Mouse (Mus musculus) retina, adult 2 months (tissue): ENCODE measurements around the gene Fank1.

Experiments used
- DNase-seq: peaks from one replicate; pipeline ENCODE4 v3.0.0-alpha.2; 2012; ENCODE audit warnings: low read depth, low spot score

The Fank1 gene

DNA sequence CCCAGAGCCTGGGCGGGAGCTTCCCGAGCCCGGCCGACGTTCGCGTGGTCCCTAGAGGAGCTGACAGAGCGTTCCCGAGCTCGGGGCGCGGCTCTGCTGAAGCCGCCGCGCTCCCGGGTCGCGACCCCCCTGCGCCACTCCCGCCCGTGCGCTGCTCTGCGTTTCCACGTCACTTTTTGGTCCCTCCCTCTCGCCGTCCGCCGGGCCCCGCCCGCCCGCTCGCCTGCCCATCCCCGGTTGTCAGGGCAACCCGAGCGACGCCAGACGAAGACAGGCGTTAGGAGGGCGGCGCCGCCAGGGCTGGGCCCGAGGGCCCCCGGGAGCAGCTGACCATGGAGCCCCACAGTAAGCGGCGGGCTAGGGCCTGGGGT, at the start of gene Fank1:
Fank1 (plus strand) TSS at position 236 of the 371 bp plus-strand sequence.
- peak; percentile 70 for DNase-seq

DNA sequence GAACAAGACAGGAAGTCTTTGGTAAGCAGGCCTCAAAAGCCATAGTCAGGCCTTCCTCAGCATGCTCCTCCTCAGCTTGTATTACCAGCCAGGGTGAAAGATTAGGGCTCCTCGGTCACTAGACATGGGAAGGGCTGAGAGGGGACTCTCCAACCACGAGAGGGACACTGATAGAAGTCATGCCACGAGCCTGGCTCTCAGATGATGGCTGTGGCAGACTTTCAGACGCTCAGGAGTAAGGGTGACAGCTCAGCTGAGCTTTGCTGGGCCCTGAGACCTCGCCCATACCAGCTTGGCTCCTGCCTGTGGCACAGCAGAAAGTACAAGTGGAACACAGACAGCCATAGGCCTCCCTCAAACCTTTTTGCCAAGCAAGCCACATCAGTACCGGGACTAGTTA, 49.6 kb upstream of the Fank1 start:
- DNase-seq = no peak

DNA sequence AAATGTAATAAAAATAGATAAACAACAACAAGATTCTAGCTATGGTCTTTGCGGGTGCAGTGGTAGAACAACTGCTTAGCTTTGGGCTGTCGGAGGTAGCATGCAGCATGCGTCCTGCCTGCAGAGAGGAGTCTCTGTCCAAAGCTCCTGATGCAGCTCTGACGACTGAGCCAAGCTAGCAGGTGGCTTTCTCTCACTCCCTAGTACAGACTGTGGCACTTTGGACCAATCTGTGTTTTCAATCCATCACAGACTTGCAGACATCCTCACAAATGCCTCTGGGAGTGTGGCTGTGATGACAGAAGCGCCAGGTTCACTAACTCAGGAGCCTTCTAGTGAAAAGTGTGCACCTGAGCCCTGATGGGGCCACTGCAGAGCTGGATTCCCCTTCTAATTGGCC, 47.3 kb upstream of the Fank1 start:
- DNase-seq = no peak

DNA sequence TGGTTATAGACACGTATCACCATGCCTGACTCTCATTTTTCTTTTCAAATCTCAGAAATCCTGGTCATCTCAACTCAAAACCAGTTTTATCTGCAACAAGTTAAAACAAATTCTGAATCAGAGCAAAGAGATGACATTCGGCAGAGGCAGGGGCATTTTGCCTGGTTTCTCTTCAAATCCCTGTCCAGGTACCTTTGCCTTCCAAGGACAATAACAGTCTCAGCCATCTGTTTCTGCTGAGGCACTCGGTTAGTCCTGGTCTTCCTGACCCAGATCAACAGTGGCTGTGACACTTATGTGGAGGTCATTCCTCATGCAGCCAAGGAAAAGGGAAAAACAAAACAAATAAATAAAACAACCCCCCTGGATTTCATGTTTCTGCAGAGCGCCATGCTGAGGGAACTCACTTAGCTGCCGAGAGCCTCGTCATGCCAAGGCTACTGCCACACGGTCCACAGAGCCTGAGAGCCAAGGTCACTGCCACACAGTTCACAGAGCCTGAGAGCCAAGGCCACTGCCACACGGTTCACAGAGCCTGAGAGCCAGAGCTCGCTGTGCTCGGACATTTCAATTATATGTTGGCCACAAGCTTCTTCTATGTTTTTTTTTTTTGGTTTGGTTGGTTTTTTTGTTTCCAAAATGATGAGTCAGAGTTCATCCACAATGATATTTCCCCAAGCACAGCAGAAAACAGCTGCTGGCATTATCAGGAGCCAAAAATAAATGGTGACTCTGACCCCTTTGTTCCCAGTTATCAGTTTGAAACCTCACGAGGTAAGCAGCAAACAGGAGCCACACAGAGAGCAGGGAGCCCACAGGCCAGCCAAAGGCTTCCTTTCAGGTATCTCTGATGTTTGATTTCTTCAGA, 46.1 kb upstream of the Fank1 start:
- DNase-seq = no peak

DNA sequence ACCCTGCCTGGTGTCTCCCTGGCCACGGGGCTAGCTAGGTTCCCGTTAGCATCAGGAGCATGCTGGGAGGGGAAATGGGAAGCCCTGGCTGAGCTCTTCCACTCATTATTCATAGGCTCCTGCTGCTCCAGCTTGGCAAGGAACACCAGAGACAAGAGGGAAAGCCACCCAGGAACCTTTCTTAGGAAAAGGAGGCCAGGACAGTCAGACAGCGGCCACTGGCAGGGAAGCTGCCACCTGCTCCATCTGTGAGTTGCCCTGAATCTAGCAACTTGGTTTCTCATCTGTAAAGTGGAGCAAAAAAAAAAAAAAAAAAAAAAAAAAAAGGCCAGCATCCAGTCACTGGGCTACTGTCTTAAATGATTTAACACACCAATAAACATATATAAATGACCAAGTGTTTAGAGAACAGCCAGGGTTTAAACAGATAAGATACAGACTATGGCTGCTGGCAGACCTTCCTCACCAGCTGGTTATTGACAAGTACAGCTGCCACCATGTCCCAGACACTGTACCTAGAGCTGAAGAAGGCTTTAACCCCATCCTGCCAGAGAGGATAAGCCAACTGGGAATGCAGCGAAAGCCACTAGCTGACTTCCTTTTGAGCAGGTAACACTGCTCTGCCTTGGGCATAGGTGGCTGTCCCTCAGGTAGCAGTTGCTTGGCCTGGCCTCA, 44.6 kb upstream of the Fank1 start:
- no peak for DNase-seq

DNA sequence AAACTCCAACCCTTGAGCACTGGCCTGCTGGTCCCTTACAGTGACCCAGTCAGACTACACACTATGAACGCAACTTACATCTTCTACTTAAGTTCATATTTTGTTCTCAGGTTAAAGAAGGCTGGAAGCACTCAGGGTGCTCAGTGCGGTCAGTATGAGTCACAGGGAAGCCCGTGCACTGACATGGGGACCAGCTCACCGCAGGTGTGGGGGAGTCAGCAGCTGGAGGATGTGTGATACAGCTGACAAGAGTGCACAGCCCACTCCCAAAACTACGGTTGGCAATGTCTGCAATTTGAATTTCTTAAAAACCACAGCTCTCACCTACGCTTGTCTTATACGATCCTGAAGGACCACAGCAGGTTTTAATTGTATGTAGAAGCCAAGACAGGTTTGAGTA, 36.1 kb upstream of the Fank1 start:
- DNase-seq = no peak

DNA sequence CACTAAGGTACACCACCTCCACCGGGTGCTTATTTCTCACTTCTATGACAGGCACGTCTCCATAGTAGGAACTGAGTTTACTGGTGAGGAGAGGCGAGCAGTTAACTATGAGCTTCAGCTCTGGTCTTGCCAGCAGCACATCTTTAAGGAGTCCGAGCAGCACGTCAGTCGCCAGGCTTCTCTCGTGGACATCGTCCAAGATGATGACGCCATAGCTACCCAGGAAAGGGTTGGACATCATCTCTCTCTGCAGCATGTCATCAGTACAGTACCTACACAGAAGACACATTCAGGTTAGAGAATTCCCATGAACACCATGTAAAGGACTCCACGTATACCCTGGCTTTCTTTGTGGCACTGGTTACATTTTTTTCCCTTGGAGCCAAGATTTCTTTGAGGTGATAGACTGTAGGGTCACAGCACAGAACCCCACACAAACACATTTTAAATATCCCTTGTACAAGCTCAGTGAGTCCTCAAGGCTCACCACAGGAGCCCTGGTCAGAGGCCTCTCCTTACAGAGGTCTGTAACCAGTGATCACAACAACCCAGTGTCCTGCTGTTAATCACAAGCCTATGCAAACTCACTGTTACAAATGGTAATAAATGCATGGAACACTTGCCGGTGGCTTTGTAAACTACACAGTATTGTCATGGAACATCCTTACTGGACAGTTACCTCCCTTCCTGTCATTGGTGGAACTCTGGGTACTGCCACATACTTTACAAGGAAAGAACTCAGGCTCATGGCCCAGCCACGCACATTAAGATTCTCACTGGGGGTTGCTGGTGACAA, 33.9 kb upstream of the Fank1 start:
- DNase-seq = no peak

DNA sequence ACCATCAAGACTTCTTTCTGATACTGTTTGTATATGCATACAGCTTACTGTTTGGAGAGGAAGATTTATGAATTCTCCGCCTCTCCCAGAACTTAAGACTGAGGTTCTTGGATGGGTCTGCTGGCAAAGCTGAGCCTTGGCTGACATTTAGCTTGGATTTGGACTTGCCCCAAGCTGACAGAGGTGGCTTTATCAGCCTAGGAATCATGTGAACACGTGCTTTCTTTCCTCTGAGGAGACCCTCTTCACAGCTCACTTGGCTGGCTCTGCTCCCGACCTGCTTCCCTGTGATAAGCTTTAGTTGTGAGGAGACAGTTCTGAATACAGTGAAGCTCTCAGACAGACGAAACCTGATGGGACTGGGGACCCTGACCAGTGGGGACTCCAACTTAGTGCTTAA, 33.0 kb upstream of the Fank1 start:
- DNase-seq = no peak

DNA sequence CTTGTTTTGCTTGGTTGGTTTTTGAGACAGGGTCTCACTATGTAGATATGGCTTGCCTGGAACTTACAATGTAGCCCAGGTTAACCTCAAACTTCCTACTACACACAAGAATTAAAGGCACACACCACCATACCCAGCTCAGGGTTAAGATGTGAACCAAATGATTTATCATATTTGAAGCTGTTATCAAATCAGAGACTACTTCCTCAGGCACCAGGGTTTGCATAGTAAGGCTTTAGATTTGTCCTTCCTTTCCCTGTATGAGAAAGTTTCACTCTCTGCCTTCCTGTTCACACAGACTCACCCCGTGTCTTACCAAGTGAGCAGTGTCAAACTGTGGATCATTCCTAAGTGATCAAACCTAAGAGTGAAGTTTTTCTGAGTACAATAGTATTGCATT, 32.5 kb upstream of the Fank1 start:
- no peak for DNase-seq

DNA sequence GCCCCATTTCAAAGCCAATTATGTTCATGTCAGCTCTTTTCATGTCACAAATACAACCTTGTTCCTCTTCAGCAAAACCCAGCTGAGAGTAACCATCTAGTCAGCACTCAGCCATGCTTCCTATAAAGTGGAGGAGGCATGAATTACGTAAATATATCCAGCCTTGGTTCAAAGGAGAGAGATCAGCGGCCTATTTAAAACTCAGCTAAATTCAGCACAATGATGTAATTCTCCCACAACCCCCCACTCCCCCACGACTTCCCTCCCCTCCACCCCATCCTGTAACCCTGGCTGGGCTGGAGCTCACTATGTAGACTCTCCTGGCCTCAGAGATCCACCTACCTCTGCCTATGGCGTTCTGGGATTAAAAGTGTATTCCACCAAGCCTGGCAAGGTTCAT, 32.0 kb upstream of the Fank1 start:
- DNase-seq = no peak

DNA sequence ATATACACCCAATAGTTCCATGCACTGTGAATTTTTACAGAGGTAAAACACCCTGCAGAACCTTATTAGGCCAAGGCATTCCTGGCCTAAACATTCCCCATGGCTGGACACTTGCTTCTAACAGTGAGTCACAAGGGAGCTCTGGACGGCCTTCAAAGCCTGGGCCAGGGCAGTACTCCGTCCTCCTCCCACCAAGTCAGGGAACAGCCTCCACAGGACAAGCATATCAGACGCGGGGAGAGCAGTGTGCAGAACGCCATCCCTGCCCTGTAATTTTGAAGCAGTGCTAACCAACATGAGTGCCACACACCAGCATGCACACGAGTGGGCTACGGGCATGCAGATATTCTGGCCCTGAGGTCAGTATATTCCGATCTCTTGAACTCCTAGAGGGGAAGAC, 29.3 kb upstream of the Fank1 start:
- no peak for DNase-seq

DNA sequence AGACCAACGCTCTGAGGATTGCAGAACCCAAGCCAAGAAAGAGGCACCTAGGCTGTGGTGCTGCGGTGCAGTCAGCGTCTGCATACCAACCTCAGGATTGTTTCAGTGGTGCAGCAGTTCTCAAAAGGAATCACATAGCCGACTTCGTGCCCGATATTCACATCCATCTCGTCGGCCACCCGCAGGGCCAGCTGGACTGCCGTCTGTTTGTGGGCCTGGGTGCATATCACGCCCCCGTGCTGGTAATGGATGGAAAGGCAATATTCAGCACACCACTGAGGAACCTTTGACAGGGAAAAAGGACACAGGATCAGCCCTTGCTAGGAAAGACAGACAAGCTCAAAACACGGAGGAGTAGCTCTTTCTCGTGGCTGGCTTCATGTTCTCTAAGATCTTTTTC, 27.9 kb upstream of the Fank1 start:
- DNase-seq = no peak

DNA sequence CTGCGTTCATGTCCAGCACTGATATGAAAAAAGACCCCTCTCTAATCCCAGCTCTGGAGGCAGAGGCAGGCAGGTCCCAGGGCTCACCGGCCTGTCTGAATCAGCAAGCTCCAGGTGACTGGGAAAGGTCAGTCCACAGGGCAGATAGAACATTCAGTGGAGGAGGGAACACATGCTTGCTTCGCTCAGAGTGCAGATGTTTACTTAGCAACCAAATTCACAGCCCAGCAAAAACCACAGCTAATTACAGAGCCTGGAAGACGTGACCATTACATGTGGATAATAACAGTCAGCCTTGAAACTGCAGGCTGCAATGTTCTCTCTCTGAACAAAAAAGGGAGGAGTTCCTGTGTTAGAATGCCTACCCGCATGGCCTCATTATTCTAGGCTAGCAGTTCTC, 26.0 kb upstream of the Fank1 start:
- no peak for DNase-seq

DNA sequence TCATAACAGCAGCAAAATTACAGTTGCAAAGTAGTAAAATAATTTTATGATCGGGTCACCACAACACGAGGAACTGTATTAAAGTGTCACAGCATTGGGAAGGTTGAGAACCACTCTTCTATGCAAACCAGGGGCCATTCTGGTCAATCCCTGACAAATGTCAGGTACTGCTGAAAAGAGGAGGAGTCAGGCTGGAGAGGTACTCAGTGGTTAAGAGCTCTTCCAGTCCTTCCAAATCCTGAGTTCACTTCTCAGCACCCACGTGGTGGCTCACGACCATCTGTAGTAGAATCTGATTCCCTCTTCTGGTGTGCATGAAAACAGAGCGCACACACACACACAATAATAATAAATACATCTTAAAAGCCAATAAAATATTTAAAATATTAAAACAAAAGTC, 25.5 kb upstream of the Fank1 start:
- DNase-seq = no peak

DNA sequence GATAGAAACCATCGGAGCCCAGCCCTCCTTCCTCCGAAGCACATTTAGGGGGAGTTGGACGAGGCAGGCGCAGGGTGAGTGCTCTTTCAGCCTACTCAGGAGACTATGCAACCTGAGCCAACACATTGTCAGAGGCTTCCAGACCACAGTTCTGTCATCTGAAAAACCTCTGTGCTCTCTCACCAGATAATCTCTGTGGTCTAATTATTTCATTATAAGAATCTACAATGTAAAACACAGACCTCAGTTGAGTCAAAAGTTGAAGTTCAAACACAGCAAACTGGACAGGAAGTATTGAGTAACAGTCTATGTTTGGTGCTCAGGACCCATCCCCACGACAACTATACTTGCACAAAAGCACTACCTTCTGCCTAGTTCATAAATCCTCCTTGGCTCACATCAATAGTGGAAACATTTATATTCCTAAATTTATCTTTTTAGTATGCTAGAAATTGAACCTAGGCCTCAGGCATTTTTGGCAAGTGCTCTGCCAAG, 18.7 kb upstream of the Fank1 start:
- DNase-seq = no peak

DNA sequence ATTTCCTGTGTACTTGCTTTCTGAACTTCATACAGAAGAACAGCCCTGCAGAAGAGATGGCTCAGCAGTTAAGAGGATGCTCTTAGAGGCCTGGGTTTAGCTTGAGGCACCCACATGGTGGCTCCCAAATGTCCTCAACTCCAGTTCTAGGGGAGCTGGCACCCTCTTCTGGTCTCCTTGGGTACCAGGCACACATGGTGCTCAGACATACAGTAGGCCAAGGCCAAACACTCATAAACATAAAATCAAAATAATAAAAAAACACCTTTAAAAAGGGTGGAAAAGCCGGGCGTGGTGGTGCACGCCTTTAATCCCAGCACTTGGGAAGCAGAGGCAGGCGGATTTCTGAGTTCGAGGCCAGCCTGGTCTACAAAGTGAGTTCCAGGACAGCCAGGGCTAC, 17.9 kb upstream of the Fank1 start:
- no peak for DNase-seq

DNA sequence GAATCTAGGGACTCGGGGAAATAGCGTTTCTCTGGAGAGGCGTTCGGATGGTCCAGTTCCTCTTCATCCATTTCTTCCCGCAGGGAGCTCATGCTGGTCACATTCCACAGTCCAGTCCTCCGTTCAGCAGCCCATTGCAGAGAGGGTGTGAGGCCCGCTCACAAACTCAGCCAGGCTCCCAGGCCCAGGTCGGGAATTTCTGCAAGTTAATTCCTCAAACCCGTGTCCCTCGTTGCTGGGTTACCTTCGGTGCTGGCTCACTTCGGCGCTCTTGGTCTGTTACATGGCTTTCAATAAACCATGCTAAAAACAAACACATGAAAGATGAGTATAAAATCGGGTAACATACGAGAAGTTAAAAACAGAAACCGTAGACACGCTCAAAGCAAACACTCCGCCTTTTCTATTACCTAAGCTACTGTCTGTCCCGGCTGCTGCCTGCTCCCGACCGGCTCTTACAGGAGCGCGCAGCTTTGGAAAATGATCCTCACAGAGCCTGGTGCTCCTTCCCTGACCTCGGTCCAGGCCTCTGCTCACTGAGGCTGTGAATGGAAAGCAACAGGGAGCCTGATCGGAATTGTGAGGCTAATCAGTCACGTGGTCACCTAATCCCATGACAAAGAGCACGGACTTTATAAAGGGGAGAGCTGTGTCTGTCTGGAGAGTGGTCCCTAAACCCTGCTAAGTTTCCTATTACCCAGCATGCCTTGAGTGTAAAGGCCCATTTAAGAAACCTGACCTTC, 16.9 kb upstream of the Fank1 start:
- no peak for DNase-seq

DNA sequence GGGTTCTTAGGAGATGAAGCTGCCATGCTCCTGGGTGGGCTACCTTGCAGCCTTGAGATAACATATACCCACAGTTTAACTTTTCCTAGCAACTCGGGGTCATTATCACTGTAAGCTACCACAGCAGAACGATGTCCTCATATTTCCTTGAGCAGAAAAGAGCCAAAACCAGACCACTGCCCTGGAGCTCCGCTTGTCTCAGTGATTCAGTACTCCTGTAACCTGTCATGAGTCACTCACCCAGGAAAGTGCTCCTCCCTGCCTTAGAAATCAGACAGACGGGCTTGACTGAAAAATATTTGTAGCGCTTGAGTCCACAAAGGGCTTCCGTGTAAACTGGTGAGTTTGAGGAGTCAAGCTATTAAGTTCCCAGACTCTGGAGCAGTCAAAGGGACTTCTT, 14.0 kb upstream of the Fank1 start:
- no peak for DNase-seq

DNA sequence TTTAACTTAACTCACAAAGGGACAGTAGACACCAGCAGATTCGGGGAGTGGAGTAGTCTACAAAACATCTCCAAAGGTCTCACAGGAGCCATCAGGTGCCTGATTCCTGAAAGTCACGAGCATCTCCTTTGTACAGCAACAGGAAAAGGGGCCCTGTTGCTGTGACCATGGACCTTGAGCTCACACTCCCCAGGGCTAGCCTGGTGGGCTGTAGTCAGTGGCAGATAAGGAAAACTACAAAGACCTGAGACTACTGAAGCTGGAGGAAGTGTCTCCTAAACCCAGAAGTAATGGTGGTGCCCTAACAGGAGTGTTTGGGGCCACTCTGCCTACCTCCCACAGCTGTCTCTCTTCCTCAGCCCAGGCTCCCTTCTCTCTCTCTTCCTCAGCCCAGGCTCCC, 12.2 kb upstream of the Fank1 start:
- no peak for DNase-seq

DNA sequence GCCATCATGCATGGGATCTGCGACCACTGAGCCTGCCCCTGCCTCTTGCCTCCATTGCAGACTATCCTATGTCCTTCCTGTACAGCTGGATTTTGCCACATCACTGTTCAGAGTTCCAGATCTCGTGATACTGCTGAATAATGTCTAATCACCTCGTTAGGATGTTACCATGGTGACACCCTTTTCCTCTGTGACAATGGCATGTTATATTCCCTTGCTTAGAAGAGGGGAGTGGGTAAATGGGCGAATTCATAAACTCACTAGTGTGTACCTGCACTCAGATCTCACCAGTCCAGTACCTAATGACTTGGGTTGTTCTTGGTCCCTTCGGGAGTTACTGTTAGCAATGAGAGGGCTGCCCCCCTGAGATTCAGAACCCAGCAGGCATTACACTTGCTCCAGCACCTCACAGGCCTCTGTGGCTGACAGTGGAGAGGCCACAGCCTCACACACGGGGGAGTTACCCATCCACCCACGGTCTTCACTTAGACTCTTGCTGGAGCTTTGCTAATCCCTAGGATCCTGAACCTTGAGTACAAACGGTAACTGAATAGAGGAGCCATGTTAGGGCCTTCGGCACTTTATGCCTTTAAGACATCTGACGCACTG, 11.3 kb upstream of the Fank1 start:
- no peak for DNase-seq

DNA sequence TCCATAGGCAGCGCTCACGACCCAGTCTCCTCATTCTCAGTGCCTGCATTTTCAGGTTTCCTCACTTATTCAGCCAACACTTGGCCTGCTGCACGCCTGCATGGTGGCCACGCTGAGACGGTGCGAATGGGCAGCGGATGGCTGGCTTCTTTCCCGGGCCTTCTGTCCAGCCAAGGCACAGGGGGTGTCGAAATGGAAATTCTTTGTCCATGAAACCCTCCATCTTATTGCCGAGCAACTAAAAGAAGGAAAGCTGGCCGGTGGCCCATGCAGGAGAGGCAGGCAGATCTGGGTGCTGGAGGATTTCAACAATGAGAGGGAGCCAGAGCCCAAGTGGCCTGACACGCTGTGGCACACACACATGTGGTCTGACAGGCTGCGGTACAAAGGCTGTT, 10.8 kb upstream of the Fank1 start:
- no peak for DNase-seq
